Mouse (Mus musculus) A20 (cell line): ENCODE results near the gene Lep.

Experiments
- DNase-seq: peaks from one replicate; pipeline ENCODE4 v3.0.0-alpha.2; 2011; ENCODE audit warnings: low read depth, low spot score

Gene Lep

DNA sequence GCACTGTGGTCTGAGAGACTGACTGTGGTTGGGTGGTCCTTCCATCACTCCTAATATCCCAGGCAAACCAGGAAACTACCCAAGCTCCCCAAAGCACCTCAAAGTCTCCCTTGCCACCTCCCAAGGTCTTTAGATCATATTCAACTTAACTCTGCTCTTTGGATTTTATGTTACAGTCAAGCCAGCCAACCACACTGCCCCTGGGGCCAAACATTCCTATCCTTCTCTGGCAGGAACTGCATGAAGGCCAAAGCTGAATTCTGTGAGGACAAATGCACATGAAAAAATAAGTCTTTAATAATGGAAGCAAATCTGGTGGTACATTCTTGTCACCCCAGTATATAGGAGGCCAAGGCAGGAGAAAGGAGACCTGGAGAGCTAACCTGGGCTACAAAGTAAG, 16.0 kb upstream of the Lep start:
- no peak for DNase-seq

DNA sequence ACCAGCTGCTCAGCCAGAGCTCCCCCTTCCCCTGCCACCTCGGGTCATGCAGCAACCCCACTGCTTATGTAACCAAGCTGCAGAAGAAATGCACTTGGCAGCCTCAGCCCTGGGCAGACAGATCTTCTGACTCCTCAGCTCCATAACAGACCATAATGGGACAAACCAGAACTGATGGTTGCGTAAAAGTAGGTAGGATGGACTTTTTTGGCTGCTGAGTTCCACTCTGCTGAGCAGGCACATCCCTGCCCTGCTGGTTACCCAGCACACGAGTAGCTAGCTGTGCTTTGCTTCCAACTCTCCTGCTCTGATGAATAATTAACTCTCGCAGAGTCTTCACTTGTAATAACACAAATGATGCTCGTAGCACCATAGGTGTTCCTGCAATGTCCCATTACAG, 10.1 kb upstream of the Lep start:
- no peak for DNase-seq

DNA sequence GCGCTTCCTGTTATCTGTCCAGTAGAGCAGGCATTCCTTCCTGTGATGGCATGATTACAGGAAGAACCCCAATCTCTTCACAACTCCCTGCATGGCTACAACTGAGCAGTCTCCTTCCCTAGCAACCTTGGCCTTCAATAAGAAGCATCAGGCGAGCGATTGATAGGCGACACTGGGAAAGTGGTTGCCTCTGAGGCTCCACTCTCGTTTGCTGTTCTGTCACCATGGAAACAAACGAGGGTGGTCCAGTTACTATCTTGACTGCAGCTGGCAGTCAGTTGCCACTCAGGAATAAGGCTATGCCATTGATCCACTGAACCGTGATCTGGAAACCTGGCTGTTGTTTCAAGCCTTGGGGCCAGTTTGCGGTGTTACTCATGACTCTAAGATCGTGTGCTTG, 7.8 kb upstream of the Lep start:
- DNase-seq, result no peak

DNA sequence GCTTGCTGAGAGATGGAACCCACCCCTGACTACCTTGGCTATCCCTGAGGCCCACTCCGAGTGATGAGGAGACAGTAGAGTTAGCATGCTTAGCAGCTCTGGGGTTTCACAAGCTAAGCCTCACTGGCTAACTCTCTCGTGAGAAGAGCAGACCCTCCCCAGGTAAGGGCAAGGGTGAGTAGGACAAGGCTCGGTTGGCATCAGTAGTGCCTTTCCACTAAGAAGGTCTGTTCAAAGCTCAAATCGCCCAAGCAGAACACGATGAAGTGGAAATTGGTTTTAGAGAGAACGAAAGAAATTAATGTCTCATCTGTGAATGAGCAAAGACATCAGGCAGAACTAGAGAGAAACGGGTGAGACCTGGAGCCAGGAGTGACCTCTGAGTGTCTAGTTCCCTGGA, 6.8 kb upstream of the Lep start:
- DNase-seq, result no peak

DNA sequence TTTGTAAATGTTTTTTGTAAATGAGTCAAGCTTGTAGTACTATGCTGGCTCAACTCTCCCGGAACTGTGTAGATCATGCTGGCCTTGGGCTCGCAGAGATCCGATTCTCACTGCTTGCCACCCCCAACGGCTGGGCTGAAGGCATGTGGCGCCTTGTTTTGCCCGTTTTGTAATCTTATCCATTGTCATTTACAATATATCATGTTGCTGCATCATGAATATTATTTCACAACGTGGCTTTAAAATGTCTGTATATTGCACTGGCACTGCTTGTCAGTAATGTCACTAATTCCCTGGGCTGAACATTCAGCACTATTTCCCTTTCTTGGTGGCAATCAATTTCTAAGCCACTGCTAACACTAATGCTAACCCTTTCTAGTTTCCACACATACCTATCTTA, 3.6 kb upstream of the Lep start:
- DNase-seq, result no peak

DNA sequence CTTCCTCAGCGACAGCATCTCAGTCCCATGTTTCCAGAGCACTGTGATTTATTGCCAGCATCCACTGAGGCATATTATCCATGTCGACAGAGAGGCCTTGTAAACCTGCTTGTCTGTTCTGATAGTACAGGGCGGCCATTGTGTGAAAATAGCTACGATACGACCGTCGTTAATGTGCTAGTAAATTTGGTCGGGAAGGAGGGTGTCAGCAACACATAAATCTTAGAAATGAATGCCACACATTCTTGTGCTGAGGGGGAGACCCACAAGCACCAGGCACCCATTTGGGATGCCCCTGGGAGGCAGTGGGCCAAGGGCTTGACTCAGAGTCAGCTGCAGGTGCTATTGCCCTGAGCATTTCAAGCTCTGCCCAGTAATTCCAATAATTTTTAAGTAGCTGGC, 6.4 kb downstream of the Lep start:
- DNase-seq, result no peak

DNA sequence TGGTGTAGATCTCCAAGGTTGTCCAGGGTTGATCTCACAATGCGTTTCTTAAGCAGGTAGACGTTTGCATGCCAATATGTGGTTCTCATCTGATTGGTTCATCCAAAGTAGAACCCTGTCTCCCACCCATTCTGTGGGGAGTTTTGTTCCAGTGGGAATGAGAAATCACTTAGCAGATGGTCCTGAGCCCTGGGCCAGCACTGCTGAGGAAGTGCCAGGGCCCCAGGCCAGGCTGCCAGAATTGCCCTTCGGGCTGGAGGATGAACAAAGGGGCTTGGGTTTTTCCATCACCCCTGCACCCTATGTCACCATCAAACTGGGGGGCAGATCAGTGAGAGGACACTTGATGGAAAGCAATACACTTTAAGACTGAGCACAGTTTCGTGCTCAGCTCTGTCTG, 12.2 kb downstream of the Lep start:
- no peak for DNase-seq

DNA sequence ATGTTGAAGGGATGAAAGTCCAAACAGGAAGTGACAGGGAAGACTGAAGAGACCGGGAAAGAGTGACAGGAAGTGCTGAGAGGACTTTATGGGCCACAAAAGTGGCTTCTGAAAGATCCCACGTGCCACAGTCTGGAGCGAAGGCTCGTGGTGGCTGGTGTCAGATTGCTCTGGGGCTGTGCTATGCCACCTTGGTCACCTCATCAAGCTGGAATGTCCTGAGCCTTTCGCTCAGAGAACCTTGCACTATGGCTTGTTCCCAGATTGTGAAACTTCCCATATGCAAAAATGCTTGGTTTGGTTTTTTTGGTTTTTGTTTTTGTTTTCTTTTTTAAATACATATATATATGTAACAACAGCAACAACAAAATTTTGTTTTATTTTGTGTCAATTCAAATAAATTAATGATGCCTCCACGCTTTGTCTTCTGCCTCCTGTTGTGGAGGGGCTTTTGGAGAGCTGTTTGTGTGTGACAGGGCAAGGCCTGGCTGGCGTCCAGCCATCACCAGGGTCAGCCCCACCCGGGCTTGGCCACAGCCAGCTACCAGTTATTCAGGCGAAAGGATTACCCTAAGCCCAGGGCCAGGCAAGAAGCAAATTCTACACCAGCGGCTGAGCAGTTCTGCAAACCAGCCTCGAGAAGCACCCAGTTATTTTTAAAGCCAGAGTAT, 13.6 kb downstream of the Lep start:
- no peak for DNase-seq

DNA sequence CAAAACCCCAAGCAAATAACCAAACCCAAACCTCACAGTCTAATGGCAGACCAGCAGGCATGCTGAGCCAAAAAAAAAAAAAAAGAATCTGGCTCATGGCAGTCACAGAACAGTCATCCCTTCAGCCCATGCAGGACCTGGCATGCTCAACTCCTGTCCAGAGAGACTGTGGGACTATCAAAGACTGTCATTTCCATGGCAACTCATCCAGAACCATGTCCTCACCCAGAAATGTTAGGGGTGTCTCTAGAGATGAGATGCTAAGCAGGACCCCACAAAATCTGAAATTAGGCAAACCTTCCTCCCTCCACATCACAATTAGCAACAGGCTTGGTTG, 14.1 kb downstream of the Lep start:
- DNase-seq, result no peak

DNA sequence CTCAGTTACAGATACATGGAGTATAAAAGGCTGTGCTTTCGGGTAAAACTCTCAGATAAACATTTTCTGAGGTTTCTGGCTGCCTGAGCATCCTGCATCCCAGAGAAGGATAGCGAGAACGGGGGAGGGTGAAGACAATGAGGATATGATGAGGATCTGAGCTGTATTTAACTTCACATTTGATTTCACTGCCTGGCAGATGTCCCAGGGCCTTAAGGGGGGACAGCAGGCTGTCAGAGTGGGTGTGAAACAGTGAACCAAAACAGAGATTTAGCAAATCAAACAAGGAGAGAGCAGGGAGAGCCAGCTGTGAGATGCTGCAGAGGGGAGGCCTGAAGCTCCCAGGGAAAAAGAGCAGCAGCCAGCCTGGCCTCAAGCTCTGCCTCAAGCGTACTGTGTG, 19.3 kb downstream of the Lep start:
- no peak for DNase-seq

DNA sequence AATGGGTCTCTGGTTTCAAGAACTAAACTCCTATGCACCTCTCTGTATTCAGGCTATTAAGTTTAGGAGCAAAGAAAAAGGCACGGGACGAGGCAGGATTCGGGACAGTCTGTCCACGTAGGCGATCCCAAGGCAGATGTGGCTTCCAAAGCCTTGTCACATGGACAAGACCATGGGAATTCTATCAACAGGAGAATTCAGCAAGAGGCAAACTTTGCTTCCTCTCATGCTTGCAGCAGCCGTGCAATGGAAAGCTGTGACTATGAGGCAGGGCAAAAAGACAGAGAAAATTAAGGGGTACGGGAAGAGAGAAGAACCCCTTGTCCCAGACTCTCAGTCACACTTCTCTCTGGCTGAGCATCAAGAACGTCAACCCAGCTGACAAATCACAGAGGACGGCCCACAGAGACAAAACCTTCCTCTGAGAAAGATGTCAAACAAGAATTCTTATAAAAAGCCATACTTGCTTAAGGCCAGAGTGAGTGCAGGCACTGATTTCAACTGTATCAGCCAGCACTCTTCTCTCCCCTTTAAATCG, 21.9 kb downstream of the Lep start:
- no peak for DNase-seq

DNA sequence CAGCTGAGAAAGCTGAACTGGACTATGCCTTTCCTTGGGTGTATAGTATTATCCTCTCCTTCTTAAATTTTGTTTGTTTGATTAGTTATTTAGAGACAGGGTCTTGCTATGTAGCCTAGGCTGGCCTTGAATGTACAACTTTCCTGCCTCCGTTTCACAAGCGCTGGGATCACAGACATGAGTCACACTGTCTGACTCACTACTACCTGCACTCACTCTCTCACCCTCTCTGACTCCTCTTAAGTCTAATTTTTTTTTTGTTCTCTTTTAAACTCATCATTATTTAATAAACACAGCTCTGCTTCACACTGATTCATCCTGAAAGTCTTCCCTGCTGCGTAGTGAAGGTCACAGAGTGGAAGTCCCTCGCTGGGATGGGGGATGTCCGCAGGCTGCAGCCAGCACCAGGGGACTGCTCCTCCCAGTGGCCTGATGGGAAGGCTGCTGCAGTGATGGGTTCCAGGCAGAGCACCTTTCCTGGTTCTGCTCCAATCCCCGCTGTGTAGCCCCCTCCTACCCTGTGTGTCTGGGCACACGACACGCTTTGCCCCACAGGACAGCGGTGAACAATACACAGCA, 22.8 kb downstream of the Lep start:
- DNase-seq, result no peak

DNA sequence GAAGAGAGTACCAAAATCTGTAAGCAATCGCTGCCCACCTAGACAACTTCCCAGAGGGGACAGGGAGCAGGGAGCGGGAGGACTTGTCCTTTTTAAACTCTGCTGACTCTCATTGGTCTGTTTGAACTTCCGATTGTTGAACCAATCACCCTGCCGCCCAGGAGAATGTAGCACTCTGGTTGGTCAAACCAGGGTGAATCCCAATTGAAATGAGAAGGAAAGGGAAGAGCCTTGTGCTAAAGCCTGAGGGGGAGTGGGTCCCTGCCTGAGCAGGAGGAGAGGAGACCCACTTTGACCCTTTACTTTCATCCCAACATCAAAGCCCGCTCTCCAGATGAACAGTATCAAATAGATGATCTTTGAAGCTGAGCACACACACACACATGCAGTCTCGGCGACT, 24.4 kb downstream of the Lep start:
- no peak for DNase-seq

DNA sequence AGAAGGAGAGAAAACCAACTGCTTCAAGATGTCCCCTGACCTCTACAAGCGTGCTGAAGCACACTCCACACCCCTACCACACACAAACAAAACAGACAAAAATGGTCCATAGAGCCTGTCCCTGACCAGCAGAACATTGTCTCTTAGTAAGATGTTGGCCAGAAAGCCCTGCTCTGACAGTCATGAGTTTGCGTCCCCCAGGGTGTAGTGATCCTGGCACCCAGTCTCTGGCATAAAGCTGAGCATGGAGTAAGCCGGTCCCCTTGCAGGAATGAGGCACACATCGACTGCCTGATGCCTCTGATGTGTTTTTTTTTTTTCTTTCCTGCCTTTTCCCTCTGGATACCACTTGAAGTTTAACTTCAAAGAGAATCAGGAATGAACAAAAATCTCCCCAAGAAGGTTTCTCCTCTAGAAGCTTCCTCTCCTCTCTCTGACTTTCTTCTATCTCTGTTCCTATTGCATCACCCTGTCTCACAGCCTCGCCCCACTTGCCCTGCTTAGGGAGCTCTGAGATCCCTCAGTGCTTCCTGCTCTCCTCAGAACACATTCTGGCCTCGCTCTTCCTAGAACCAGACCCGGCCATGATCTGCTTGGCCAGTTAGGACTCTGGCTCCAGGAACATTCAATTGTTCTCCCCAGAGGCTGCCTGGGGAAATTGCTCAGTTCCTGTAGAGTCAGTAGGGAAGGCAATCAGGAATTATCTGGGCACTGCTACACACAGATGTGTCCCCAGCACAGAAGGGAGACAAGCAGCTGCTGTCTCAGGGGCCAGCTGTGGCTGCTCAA, 28.1 kb downstream of the Lep start:
- no peak for DNase-seq

DNA sequence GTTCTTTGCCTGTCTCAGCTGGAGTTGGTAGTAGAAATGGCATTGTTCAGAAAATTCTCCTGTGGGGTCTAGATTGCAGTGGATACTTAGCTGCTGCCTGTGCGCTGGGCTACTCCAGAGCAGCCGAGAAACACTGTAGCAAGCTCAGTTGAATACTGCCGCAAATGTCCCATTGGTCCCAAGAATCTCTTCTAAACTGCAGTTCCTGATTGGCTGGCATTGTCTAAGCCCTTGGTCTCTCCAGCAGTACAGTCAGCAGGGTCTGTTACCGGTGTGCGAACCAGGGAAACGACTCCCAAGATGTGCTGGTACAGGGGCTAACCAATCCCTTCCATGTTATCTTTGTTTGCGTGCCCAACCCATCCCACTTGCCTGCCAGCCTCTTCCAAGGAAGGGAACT, 32.2 kb downstream of the Lep start:
- no peak for DNase-seq

DNA sequence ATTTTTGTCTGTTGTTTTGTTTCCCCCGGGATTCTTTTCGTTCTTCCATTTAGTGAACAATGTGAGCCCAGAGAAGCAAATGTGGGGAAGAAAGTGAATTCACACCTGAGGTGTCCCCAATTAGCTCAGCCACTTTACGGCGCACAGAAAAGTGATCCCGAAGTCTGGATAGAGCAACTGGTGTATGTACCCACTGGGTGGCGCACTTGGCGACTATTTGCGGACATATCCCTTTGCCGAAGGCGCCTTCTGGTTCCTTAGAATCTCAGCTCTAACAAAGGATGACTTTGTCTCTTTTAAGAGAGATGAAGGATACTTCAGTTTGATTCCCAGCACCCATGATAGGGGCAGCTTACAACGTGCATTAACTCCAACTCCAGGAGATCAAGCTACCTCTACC, 32.9 kb downstream of the Lep start:
- DNase-seq, result no peak

DNA sequence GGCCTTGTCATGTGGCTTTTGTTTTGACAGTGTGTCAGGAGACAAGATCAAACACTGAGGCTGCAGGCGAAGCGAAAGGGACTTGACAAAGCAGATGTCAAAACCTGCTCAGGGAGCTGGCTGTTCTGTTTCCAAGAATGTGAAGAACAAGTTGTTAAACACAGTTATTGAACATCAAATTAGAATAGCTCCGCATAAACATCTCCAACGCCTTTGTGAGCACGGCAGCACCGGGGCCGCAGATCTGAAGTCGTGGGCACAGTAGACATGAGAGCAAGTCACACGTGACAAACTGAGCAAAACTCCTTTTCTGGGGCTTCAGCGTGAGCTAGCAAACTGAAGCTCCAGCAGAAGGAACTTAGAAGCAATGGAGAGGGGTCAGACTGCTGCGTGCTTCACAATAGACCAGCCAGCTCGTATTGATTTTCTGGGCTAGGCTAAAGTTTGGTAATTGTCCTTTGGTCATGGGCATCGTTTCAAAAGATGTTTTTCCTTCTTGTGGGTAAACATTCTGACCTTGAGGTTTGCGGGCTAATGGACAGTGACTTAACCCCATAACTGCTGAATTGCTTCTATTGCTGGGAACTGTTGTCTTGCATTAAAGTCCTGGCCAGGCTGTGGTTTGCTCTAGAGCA, 39.6 kb downstream of the Lep start:
- no peak for DNase-seq

DNA sequence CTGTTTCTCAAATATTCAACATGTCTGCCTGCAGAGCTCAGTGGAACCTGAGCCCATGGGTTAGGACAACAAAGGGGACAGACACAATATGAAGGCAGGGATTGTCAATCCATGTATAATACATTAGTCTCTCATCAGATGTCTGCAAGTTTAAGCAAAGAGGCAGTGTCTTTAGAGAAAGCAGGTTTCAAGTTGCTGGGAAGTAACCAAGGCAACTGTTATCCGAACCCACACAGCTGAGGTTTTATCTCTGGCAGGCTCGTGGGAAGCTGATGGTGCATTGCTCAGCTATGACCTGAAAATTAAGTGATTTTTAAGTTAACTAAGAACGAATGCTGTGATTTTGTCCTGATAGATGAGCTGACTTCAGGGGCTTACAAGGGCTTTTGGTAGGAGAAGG, 40.4 kb downstream of the Lep start:
- DNase-seq, result no peak

DNA sequence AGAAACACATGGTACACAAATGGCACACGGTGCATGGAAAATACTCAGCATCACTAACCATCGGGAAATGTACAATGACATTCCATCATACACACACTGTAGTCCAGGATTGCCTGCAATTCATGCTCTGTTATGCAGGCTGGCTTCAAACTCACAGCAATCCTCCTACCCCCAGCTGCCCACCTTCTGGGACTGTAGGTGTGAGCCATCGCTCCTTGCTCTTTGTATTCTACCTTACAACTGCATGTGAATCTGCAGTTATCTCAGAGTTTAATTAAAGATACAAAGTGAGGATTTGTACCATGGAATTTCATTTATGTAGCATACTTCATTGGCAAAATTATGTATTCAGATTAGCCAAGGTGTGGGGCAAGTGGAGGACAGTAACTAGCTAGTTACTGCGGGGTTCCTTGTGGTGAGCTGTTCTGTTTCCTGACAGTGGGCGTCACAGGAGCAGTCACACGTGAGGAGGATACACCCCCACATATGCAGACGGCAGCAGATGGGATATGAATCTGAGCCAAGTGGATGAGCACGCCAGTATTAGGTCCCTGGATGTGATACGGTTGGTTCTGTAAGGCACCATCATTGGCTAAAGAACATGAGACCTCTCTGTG, 41.3 kb downstream of the Lep start:
- DNase-seq, result no peak

DNA sequence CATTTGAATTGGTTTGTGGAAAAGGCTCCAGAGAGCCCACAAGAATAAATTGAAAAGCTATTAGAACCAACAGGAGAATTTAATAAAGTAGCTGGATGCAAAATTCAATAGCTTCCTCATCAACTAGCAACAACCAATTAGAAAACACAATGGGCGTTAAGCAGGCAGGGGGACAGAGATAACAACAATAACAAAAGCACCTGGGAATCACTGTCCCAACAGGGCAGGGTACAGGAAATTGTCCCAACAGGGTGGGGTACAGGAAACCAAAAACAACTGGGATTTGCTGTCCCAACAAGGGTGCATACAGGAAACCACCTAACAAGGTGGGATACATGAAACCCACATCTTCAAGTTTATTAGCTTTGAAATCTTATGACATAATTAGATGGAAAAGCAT, 48.4 kb downstream of the Lep start:
- no peak for DNase-seq

DNA sequence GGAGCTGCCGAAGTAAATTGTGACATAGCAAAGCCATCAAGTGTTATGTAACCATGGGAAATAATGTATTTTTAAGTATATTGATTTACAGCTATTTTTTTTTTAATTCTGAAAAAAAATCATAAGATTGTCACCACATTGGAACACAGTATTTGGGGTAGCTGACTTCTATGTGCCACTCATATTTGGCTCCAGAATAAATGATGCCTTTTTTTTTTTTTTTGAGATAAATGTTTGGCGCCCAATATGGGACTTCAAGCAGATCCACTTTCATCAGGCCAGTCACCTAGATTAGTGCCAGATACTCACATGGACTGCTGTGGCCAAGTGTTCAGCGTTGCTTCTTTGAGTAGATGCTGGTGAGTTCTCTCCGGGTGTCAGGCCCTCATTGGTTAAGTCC, 51.5 kb downstream of the Lep start:
- no peak for DNase-seq

DNA sequence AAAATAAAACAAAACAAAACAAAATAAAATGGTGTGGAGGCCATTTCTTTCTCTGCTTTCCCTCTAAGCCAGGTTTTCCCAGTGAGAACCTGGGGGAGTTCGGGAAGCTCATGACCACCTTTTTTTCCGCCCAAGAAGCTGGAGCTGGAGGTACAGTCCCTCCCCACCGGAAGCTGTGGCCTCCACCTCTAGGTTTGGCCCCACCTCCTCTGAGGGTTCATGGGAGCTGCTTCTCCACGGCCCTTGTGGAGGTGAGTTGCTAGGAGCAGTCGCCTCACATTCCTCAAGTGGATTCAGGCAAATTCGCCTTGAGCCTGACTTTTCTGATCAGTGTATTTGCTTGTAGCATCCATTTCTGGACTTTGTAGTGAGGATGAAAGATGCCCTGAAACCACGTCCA, 55.7 kb downstream of the Lep start:
- DNase-seq, result no peak
